Mouse (Mus musculus): ENCODE measurements around the gene Ptms. TPM values are rescaled to one million over a fixed set of nuclear protein-coding genes. Genes with fewer than 3 reads are reported as not detected.
"Not testable (repeated sequence)": the region's sequence is repeated elsewhere in the genome, so short reads cannot be mapped to it uniquely, and the experiment has no call there.

The Ptms gene
- total RNA-seq, 2 experiments from 2014 or later, result 895 to 902 TPM

- DNase-seq (ENCODE audit: low spot score in 2 of 2), result no peak
Observed at GRCm38 (mm10) chr6:124907767-124908166, 12.1 kb downstream of the Ptms start.

- DNase-seq (ENCODE audit: low spot score in 2 of 2), result no peak
Observed at GRCm38 (mm10) chr6:124904991-124905860, 14.7 kb downstream of the Ptms start.

- peak; percentile 75 to 85 for DNase-seq (ENCODE audit: low spot score in 2 of 2)
Observed at GRCm38 (mm10) chr6:124904161-124904981, 15.5 kb downstream of the Ptms start.

- DNase-seq (ENCODE audit: low spot score in 2 of 2), result peak; percentile 91 to 93
Observed at GRCm38 (mm10) chr6:124903580-124904151, 16.2 kb downstream of the Ptms start.

- no peak for DNase-seq (ENCODE audit: low spot score in 2 of 2)
Observed at GRCm38 (mm10) chr6:124901851-124902250, 18.1 kb downstream of the Ptms start.

- DNase-seq (ENCODE audit: low spot score in 2 of 2), result no peak
Observed at GRCm38 (mm10) chr6:124900801-124901480, 19.0 kb downstream of the Ptms start.

GRCm38 (mm10) chr6:124900056-124900800 is 19.7 kb downstream of the Ptms start:
- DNase-seq (ENCODE audit: low spot score in 2 of 2), result no peak

- DNase-seq (ENCODE audit: low spot score in 2 of 2), result no peak
Observed at GRCm38 (mm10) chr6:124898359-124898758, 21.5 kb downstream of the Ptms start.

- not testable (repeated sequence) for DNase-seq (ENCODE audit: low spot score in 2 of 2)
Observed at GRCm38 (mm10) chr6:124894113-124894512, 25.8 kb downstream of the Ptms start.

- DNase-seq (ENCODE audit: low spot score in 2 of 2), result no peak
Observed at GRCm38 (mm10) chr6:124890997-124891396, 28.9 kb downstream of the Ptms start.

GRCm38 (mm10) chr6:124888555-124889125 is 31.3 kb downstream of the Ptms start:
- no peak for DNase-seq (ENCODE audit: low spot score in 2 of 2)

GRCm38 (mm10) chr6:124887986-124888385 is 31.9 kb downstream of the Ptms start, which contains the start of gene Cd4:
Gene Cd4 (minus strand): TSS chr6:124888221.
- DNase-seq (ENCODE audit: low spot score in 2 of 2), result no peak

GRCm38 (mm10) chr6:124885956-124886381 is 33.9 kb downstream of the Ptms start:
- no peak for DNase-seq (ENCODE audit: low spot score in 2 of 2)

- DNase-seq (ENCODE audit: low spot score in 2 of 2), result no peak
Observed at GRCm38 (mm10) chr6:124884714-124885500, 35.0 kb downstream of the Ptms start.

- DNase-seq (ENCODE audit: low spot score in 2 of 2), result no peak
Observed at GRCm38 (mm10) chr6:124883351-124883750, 36.6 kb downstream of the Ptms start.

- no peak for DNase-seq (ENCODE audit: low spot score in 2 of 2)
Observed at GRCm38 (mm10) chr6:124881821-124882220, 38.1 kb downstream of the Ptms start.

- no peak for DNase-seq (ENCODE audit: low spot score in 2 of 2)
Observed at GRCm38 (mm10) chr6:124879390-124879789, 40.5 kb downstream of the Ptms start.

GRCm38 (mm10) chr6:124874348-124874747 is 45.6 kb downstream of the Ptms start:
- DNase-seq (ENCODE audit: low spot score in 2 of 2), result no peak

- no peak for DNase-seq (ENCODE audit: low spot score in 2 of 2)
Observed at GRCm38 (mm10) chr6:124866560-124866959, 53.3 kb downstream of the Ptms start.
